Mouse (Mus musculus) small intestine, adult 2 months (tissue): Measurements from ENCODE around the gene Msmp.

Experiments used
- CTCF ChIP-seq: fragments of 200-500 bp; IDR thresholded peaks from 2 replicates; pipeline ENCODE4 v1.5.1; 2012; ENCODE audit warnings: low read depth, mild to moderate bottlenecking, control low read depth, inconsistent platforms, low read length, moderate library complexity, mixed read lengths; ENCODE audit not compliant: insufficient replicate concordance, insufficient read length; ENCODE audit errors: extremely low read depth
- POLR2A ChIP-seq: fragments of 200-500 bp; IDR thresholded peaks from 2 replicates; pipeline ENCODE4 v1.6.1; 2012; ENCODE audit warnings: low read depth, mild to moderate bottlenecking, control low read depth, inconsistent platforms, low read length, moderate library complexity

DNA sequence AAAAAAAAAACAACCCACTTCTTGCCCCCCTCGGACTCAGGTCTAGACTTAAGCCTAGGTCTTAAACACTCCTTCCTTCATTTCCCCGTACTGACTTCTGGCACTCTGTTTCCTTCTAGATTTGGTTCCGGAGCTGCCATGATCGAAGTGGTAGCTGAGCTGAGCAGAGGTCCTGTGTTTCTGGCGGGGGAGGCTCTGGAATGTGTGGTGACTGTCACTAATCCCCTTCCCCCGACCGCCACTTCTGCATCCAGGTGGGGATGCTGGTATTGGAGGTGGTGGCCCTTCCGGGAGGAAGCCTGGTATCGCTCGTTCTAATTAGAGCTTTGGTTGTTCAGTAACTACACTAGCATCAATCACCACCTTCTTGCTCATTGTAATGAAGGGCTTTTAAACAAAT lies 5.0 kb downstream of the Msmp start:
- TF ChIP-seq CTCF = no peak
- TF ChIP-seq POLR2A = no peak
